Mouse (Mus musculus): ENCODE data around the gene Dync1li1. TPM values are rescaled to one million over a fixed set of nuclear protein-coding genes. Genes with fewer than 3 reads are reported as not detected.
"Not testable (repeated sequence)": the region's sequence is repeated elsewhere in the genome, so short reads cannot be mapped to it uniquely, and the experiment has no call there.

Dync1li1 gene
- total RNA-seq, 2 experiments from 2014 or later: 39.2 to 47.6 TPM

GRCm38 (mm10) chr9:114673626-114674025 is 15.0 kb upstream of the Dync1li1 start:
- no peak for DNase-seq

GRCm38 (mm10) chr9:114678576-114678975 is 10.0 kb upstream of the Dync1li1 start:
- no peak for DNase-seq

GRCm38 (mm10) chr9:114679944-114680343 is 8.6 kb upstream of the Dync1li1 start:
- no peak for DNase-seq

- DNase-seq: no peak
Observed at GRCm38 (mm10) chr9:114680531-114680930, 8.1 kb upstream of the Dync1li1 start.

- DNase-seq: no peak
Observed at GRCm38 (mm10) chr9:114682193-114682592, 6.4 kb upstream of the Dync1li1 start.

- DNase-seq: no peak
Observed at GRCm38 (mm10) chr9:114686245-114686644, 2.3 kb upstream of the Dync1li1 start.

- no peak for DNase-seq
Observed at GRCm38 (mm10) chr9:114687639-114688038, 951 bp upstream of the Dync1li1 start.

- peak; percentile 54 to 64 for DNase-seq
Observed at GRCm38 (mm10) chr9:114688953-114689407, 390 bp downstream of the Dync1li1 start.

- DNase-seq: peak; percentile 26 to 41
Observed at GRCm38 (mm10) chr9:114690119-114690601, 1.6 kb downstream of the Dync1li1 start.

GRCm38 (mm10) chr9:114691112-114691511 is 2.5 kb downstream of the Dync1li1 start:
- DNase-seq: no peak

GRCm38 (mm10) chr9:114695662-114696061 is 7.1 kb downstream of the Dync1li1 start:
- not testable (repeated sequence) for DNase-seq

- no peak for DNase-seq
Observed at GRCm38 (mm10) chr9:114697072-114697471, 8.5 kb downstream of the Dync1li1 start.

GRCm38 (mm10) chr9:114697926-114698325 is 9.3 kb downstream of the Dync1li1 start:
- no peak for DNase-seq

GRCm38 (mm10) chr9:114699262-114699661 is 10.7 kb downstream of the Dync1li1 start:
- DNase-seq: no peak

GRCm38 (mm10) chr9:114699882-114700665 is 11.5 kb downstream of the Dync1li1 start:
- no peak for DNase-seq

- no peak for DNase-seq
Observed at GRCm38 (mm10) chr9:114701031-114701430, 12.4 kb downstream of the Dync1li1 start.

- no peak for DNase-seq
Observed at GRCm38 (mm10) chr9:114701921-114702320, 13.3 kb downstream of the Dync1li1 start.

- DNase-seq: no peak
Observed at GRCm38 (mm10) chr9:114707805-114708204, 19.2 kb downstream of the Dync1li1 start.

- DNase-seq: peak in 1 of 2 experiments; percentile 28
Observed at GRCm38 (mm10) chr9:114710345-114710744, 21.8 kb downstream of the Dync1li1 start.

GRCm38 (mm10) chr9:114713481-114713880 is 24.9 kb downstream of the Dync1li1 start:
- DNase-seq: no peak

- no peak for DNase-seq
Observed at GRCm38 (mm10) chr9:114716677-114717331, 28.2 kb downstream of the Dync1li1 start.

GRCm38 (mm10) chr9:114727315-114727714 is 38.7 kb downstream of the Dync1li1 start:
- DNase-seq: peak in 1 of 2 experiments; percentile 60

GRCm38 (mm10) chr9:114728432-114728831 is 39.8 kb downstream of the Dync1li1 start:
- not testable (repeated sequence) for DNase-seq
